Mouse (Mus musculus): ENCODE results near the gene Usp3. TPM values are rescaled to one million over a fixed set of nuclear protein-coding genes. Genes with fewer than 3 reads are reported as not detected.

The Usp3 gene
- polyA plus RNA-seq, 1 experiment: 29.6 TPM

DNA sequence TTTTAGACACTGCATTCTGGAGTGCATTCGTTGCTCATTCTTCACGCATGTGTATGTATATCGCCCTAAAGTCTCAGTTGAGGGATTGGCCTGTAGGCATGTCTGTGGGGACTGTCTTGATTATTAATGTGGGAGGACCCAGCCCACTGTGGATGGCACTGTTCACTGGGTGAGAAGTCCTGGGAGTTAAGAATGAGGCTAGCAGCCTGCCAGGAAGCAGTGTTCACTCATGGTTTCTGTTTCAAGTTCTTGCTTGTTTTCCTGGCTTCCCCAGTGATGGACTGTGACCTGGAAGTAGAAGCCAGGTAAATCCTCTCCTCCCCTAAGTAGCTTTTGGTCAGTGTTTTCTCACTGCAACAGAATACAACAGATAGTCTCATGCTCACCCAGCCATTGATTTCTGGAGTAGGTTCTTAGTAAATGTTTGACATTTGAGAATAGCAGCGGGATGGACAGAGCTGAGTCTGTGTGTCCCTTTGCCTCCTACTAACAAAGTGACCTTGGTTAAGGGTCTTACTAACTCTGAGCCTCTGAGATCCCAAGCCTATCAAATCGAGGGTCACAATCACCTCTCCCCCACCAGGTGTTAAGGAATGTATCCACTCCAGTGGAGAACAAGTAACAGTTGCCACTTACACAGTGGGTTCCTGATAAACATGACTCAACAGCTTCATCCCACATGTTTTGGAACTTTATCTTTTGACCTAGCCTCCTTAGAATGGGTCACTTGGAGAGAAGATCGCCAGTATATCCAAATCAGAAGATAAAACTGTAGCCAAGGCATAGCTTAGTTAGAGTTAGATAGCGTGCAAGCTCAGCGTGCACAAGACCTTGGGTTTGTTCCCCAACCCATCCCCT lies 11.6 kb upstream of the Usp3 start:
- TF ChIP-seq POLR2A (IDR thresholded peaks at IDR 0.05; ENCODE audit: low read depth, low read length) (no peak), CTCF (conservative IDR thresholded peaks at IDR 0.05; ENCODE audit: insufficient read depth, insufficient read length, low read depth, low read length) (no peak)
- no peak overlapping the region for H3K4me3 ChIP-seq (ENCODE audit: insufficient read depth, low read depth, low read length)
- peak overlapping the region; percentile 20; the same call in 1 of the 2 replicates for H3K27ac ChIP-seq (ENCODE audit: insufficient read depth, low read depth, low read length)
- DNase-seq: peak; percentile 80
- 76% methylated on average over 8 of the region's 8 CpGs for WGBS
- H3K27me3 ChIP-seq (replicated peaks; ENCODE audit: control insufficient read depth, insufficient read depth, low read length): no peaks in the 10 kb centered on the region
- H3K4me1 ChIP-seq (ENCODE audit: control insufficient read depth, insufficient read depth, low read length): peaks cover 25% of the 10 kb centered on the region
- no peaks in the 10 kb centered on the region for H3K36me3 ChIP-seq (ENCODE audit: control insufficient read depth, insufficient read depth, low read length)

DNA sequence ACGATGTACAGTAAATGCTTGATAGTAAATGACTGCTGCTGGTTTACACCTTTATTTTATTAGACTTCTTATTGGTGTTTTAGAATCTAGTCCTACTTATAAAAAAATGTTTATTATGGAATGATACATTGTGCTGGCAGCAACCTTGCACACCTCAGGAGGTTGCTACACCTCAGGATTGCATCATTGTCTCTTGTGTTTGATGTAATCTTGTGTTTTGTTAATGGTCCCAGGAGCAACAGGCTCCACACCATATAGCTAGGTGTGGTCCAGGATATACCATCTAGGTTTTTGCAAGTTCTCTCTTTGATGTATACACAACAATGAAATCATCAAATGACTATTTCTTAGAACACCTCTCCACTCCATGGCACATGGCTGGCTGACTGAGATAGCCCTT lies 11.0 kb upstream of the Usp3 start:
- Histone ChIP-seq H3K36me3 (ENCODE audit: control insufficient read depth, insufficient read depth, low read length) (no peaks in the 10 kb centered on the region), H3K4me3 (ENCODE audit: insufficient read depth, low read depth, low read length) (no peak overlapping the region), H3K27ac (ENCODE audit: insufficient read depth, low read depth, low read length) (no peak overlapping the region; the same call in 1 of the 2 replicates), H3K27me3 (replicated peaks; ENCODE audit: control insufficient read depth, insufficient read depth, low read length) (no peaks in the 10 kb centered on the region), H3K4me1 (ENCODE audit: control insufficient read depth, insufficient read depth, low read length) (peaks cover 27% of the 10 kb centered on the region)
- no peak for DNase-seq
- no peak for TF ChIP-seq POLR2A (IDR thresholded peaks at IDR 0.05; ENCODE audit: low read depth, low read length)
- no peak for TF ChIP-seq CTCF (conservative IDR thresholded peaks at IDR 0.05; ENCODE audit: insufficient read depth, insufficient read length, low read depth, low read length)
- WGBS: 95% methylated on average over 1 of the region's 1 CpGs

DNA sequence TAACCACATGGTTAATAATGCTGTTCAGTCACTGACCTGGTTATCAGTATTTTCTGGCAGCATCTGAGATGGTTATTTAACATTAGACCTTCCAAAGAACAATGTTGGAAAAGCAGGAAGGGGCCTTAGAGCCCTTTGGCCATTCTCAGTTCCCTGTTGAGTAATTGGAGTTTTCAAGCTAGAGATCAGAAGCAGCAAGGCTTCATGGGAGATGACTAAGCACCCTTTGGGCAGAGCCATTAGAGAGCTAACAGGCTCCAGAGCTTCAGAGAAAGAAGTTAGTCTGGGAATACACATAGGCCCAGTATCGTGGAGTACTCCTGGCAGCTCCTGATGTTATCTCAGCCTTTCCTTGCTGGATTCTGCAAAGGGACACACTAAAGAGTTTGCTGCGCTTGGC lies 8.1 kb upstream of the Usp3 start:
- no peaks in the 10 kb centered on the region for H3K36me3 ChIP-seq (ENCODE audit: control insufficient read depth, insufficient read depth, low read length)
- peaks cover 21% of the 10 kb centered on the region for H3K4me1 ChIP-seq (ENCODE audit: control insufficient read depth, insufficient read depth, low read length)
- no peak for DNase-seq
- H3K27ac ChIP-seq (ENCODE audit: insufficient read depth, low read depth, low read length): no peak overlapping the region
- no peak for TF ChIP-seq POLR2A (IDR thresholded peaks at IDR 0.05; ENCODE audit: low read depth, low read length)
- no peak for TF ChIP-seq CTCF (conservative IDR thresholded peaks at IDR 0.05; ENCODE audit: insufficient read depth, insufficient read length, low read depth, low read length)
- WGBS: 79% methylated on average over 2 of the region's 2 CpGs
- H3K4me3 ChIP-seq (ENCODE audit: insufficient read depth, low read depth, low read length): no peak overlapping the region
- no peaks in the 10 kb centered on the region for H3K27me3 ChIP-seq (replicated peaks; ENCODE audit: control insufficient read depth, insufficient read depth, low read length)

DNA sequence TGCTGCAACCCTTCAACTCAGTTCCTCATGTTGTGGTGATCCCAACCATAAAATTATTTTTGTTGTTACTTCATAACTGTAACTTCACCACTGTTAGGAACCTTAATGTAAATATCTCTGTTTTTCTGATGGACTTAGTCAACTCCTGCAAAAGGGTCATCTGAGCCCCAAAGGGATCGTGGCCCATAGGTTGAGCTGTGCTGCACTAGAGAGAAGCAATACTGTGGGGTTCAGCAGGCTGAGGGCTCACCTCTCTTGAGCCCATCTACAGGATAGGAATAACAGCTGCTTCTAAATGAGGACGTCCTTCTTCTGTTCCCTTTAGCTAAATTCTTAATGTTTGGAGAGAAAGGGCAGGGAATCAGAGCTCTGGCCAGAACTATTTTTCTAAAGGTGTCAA lies 7.6 kb upstream of the Usp3 start:
- Histone ChIP-seq H3K4me3 (ENCODE audit: insufficient read depth, low read depth, low read length) (no peak overlapping the region), H3K27me3 (replicated peaks; ENCODE audit: control insufficient read depth, insufficient read depth, low read length) (no peaks in the 10 kb centered on the region), H3K4me1 (ENCODE audit: control insufficient read depth, insufficient read depth, low read length) (peaks cover 23% of the 10 kb centered on the region), H3K36me3 (ENCODE audit: control insufficient read depth, insufficient read depth, low read length) (no peaks in the 10 kb centered on the region), H3K27ac (ENCODE audit: insufficient read depth, low read depth, low read length) (no peak overlapping the region)
- TF ChIP-seq POLR2A (IDR thresholded peaks at IDR 0.05; ENCODE audit: low read depth, low read length) (no peak), CTCF (conservative IDR thresholded peaks at IDR 0.05; ENCODE audit: insufficient read depth, insufficient read length, low read depth, low read length) (no peak)
- WGBS: 88% methylated on average over 2 of the region's 2 CpGs
- no peak for DNase-seq

DNA sequence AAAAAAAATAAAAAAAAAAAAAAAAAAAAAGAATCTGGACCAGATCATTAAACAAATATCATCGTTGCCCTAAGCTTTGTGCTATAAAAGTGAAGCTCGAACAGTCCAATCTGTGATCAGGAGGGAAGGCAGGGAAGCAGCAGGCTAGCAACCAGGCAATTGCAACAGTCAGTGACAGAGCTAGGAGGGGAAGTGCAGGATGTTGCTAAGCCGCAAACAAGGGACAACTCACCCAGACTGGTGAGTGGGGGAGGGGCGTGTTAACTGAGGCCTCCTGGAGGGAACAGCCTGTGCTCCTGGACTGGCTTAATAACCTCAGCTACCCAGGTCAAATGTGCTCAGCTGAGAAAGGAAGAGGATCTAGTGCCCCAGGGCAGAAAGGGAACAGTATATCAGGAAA lies 6.6 kb upstream of the Usp3 start:
- Histone ChIP-seq H3K27me3 (replicated peaks; ENCODE audit: control insufficient read depth, insufficient read depth, low read length) (no peaks in the 10 kb centered on the region), H3K4me3 (ENCODE audit: insufficient read depth, low read depth, low read length) (no peak overlapping the region), H3K36me3 (ENCODE audit: control insufficient read depth, insufficient read depth, low read length) (no peaks in the 10 kb centered on the region), H3K27ac (ENCODE audit: insufficient read depth, low read depth, low read length) (no peak overlapping the region), H3K4me1 (ENCODE audit: control insufficient read depth, insufficient read depth, low read length) (peaks cover 23% of the 10 kb centered on the region)
- WGBS: 27% methylated on average over 4 of the region's 4 CpGs
- TF ChIP-seq POLR2A (IDR thresholded peaks at IDR 0.05; ENCODE audit: low read depth, low read length) (no peak), CTCF (conservative IDR thresholded peaks at IDR 0.05; ENCODE audit: insufficient read depth, insufficient read length, low read depth, low read length) (no peak)
- DNase-seq: peak; percentile 74

DNA sequence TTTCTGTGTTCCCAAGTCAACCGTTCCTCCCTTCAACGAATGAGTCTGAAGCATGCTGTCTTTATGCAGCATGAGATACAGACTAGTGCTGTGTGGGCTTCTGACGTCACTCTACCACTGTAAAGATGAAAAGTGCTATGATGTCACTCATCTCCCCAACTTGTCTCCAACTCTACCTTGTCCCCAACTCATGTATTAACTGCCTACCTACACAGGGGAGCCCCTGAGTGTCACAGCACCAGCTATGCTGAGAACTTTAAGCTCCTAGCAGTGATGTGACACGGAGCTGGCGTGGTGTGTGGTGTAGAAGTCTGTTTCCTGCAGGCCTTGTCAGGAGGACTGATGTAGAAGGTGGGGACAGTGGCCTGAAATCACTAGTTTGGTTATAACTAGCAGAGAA lies 5.7 kb upstream of the Usp3 start:
- H3K27me3 ChIP-seq (replicated peaks; ENCODE audit: control insufficient read depth, insufficient read depth, low read length): no peaks in the 10 kb centered on the region
- no peak overlapping the region for H3K27ac ChIP-seq (ENCODE audit: insufficient read depth, low read depth, low read length)
- H3K36me3 ChIP-seq (ENCODE audit: control insufficient read depth, insufficient read depth, low read length): no peaks in the 10 kb centered on the region
- H3K4me1 ChIP-seq (ENCODE audit: control insufficient read depth, insufficient read depth, low read length): peaks cover 24% of the 10 kb centered on the region
- WGBS: 91% methylated on average over 5 of the region's 5 CpGs
- DNase-seq: no peak
- H3K4me3 ChIP-seq (ENCODE audit: insufficient read depth, low read depth, low read length): no peak overlapping the region
- TF ChIP-seq CTCF (conservative IDR thresholded peaks at IDR 0.05; ENCODE audit: insufficient read depth, insufficient read length, low read depth, low read length) (no peak), POLR2A (IDR thresholded peaks at IDR 0.05; ENCODE audit: low read depth, low read length) (no peak)

DNA sequence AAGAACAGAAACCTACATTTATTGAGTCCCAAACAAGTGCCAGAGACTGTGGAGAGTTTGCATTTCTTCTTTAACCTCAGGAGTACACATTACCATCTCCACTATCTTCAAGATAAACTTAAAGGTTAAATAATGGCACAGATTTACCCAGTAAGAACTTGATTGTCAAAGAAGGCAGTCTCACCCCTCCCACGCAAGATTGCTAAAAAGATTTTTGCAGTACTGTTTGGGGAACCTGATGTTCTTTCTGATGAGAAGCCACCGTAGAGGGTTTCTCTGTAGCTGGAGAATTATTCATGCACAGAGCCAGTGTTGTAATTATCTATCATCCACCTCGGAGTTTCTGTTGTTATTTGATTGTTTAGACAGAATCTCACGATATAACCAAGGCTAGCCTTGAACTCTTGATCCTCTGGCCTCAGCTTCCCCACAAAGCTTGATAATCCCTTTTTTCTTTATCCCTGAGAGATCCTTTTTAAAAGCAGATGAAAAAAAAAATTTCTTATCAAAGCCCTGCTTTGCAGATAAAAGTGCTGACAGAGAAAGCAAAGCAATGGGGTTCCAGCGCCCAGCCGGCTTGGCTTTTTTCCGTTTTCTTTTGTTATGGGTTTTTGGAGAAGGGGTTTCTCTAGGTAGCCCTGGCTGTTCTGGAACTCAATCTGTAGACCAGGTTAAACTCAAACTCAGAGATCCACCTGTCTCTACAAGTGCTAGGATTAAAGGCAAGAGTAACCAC lies 4.7 kb upstream of the Usp3 start:
- TF ChIP-seq POLR2A (IDR thresholded peaks at IDR 0.05; ENCODE audit: low read depth, low read length): no peak
- no peak for TF ChIP-seq CTCF (conservative IDR thresholded peaks at IDR 0.05; ENCODE audit: insufficient read depth, insufficient read length, low read depth, low read length)
- no peaks in the 10 kb centered on the region for H3K27me3 ChIP-seq (replicated peaks; ENCODE audit: control insufficient read depth, insufficient read depth, low read length)
- peaks cover 24% of the 10 kb centered on the region for H3K4me1 ChIP-seq (ENCODE audit: control insufficient read depth, insufficient read depth, low read length)
- H3K4me3 ChIP-seq (ENCODE audit: insufficient read depth, low read depth, low read length): no peak overlapping the region
- no peaks in the 10 kb centered on the region for H3K36me3 ChIP-seq (ENCODE audit: control insufficient read depth, insufficient read depth, low read length)
- DNase-seq: no peak
- no peak overlapping the region for H3K27ac ChIP-seq (ENCODE audit: insufficient read depth, low read depth, low read length)
- WGBS: 75% methylated on average over 7 of the region's 7 CpGs

Data from kidney, adult 2 months (tissue).